Mouse (Mus musculus) cerebellum, postnatal 36 days (tissue): ENCODE results near the gene Bcl11b.

Source experiments
- DNase-seq, 2 experiments: peaks; one replicate each; pipeline ENCODE4 v3.0.0; 2021 to 2022; ENCODE audit warnings: mixed read lengths in 2 of 2

Bcl11b gene

DNA sequence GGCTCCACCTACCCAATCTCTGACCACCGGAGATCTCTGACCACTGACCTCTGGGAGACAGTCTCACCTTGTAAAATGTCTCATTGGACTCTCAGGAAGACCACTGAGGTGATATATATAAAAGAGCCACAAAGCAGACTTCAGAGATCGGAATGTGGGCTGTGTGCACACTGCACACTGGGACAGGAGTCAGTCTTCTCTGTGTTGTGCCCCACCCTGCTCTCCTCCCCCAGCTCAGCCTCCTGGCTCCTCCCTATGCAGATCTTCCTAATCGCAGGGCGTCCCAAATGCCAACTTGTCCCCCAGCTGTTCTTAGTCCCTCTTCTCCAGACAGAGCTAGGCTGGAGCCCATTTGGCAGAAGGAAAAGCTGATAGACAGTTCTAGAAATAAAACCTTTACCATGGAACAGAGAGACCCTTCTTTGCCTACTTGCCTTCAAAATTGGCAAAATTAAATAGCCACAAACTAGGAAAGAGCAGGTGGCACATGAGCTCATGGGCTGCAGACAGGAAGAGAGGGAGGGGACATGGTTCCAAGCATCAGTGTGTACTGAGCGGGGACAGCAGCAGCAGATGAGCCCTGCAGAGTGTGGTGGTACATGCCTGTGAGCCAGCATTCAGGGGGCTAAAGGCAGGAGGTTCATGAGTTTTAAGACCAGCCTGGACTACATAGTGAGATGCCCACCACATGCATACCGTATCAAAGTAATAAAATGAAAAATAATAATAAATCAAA is 118.9 kb downstream of the Bcl11b start:
- DNase-seq, result no peak

DNA sequence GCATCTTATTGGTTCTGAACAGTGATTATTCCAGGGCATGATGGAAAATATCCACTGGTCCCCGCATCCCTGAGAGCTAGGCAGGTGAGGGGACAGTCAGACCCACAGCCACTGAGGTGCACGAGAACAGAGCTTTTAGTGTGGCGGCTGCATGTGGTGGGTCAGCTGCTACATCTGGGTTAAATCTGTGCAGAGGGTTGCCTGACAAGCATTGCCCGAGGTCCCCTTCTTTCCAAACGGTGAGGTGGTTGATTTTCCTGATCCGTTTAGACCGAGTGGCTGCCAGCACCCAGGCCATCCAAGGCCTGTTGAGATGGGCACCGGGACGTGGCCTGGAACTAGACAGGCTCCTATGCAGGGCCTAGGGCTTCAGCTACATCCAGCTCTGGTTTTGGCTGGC is 121.7 kb downstream of the Bcl11b start:
- no peak for DNase-seq

DNA sequence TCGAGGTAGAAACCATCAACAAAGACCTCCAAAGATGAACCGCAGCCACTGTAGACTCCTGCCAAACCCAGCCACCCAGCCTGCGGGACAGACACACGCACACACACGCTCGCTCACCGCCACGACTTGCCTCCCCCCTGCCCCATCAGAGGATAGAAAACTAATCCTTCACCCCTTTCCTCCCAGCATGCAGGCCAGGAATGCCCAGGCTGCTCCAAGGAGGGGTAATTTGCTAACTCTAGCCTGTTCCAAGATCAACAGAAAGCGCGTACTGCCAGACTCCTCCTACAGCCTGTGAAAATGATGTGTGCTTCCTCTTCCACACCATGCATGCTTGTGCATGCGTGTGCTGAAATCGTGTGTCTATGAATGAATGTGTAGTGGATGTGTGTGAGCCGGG is 122.7 kb downstream of the Bcl11b start:
- DNase-seq, result no peak

DNA sequence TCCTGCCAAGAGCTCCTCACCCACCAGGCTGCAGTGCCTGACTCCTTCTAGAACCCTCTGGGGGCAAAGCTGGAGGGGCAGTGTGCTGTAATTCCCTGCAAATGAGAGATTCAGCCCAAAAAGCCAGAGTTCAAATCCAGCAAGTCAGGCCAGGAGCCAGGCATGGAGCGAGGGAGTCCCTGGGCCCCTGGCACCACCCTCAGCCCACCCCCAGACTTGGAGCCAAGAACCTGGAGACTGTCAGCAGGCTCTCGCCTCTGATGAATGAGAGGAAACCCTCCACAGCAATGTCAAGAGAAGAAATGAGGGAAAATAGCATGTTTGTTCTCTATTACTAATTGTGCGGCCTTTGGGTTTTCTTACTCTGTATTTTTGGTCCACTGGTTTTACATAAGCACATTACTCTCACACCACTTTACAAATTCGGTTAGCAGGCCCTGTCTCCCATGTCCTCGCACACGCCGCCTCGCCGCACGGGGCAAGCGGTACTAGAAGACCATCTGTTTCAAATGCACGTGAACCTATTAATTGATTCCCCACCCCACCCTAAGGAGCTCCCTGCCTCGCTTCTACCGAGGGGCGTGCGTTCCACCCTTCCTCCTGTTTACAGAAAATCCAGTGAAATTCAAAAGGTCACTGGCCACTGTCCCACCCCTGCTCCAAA is 124.2 kb downstream of the Bcl11b start:
- DNase-seq, result no peak

DNA sequence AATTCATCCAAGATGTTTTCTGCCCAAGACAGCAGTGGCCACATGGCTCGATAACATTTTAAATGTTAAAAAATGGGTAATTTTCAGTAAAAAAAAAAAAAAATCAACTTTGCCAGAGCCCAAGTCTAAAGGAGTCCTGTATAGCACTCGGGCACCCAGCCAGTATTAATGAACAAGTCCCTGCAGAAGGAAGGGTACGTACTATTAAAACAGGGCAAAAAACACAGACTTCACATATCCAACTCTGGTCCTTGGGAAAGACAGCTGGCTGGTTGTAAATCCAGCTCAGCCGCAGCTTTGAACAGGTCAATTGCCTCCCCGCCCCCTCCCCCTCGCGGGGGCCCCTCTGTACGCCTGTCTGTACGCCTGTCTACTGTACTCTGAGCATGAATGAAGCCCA is 127.2 kb downstream of the Bcl11b start:
- no peak for DNase-seq

DNA sequence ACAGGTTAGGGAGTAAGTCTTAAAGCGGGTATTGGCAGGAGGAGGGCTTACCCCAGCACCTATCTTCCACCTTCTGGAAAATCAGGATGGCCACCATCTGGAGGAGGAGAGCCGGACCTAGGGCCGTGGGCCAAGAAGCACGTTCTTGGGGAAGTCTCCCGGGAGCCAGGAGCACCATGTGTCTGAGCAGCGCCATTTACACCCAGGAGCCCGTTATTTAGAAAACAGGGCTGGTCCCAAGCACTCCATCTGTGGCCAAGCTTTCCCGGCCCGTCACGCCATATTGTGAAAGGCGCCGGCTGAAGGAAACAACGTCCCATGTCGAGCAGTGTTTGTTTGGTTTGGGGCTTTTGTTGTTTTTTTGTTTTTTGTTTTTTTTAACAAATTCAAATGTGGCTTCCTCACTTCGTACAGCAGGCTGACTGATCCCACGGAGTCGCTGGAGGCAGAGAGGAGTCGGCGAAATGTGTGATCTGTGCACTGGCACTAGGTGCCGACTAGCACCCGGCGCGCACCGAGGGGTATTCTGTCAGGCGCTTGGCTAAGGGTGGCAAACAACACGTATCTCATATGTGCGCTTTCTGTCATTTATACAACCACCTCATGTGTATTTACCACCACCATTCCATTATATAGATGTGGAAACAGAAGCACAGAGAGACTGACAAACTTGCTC is 128.8 kb downstream of the Bcl11b start:
- no peak for DNase-seq

DNA sequence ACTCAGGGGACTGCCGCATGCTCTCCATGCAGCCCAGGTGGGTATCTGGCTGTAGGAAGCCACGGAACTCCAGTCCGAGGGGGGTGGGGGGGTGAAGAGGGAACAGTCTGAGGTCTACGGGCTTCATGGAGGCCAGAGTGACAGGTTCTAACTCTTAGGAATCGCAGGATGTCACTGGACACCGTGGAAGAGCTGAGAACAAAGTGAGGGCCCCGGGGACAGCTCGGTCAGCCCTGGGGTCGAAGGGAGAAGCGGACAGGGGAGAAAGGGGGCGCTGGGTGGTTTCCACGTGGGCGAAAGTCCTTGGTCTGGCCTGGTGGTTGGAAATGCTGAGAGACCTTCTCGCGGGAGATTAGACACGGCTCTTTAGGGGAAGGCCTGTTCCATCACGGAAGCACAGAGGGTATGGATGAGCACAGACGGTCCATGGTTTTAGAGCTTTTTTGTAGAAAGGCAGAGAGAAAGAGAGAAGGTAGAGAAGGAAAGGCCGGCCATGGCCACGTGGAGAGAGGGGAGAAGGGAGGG is 133.8 kb downstream of the Bcl11b start:
- no peak for DNase-seq

DNA sequence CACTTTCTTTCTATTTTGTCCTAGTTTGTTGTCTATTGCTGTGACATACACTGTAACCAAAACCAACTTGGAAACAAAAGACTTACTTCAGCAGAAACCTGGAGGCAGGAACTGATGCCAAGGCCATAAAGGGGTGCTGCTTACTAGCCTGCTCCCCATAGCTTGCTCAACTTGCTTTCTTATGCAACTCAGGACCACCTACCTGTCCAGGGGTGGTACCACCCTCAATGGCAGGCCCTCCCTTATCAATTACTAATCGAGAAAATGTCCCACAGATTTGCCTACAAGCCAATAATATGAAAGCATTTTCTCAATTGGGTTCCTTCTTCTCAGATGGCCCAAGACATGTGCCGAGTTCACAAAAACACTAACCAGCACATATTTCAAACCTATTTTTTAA is 135.1 kb downstream of the Bcl11b start:
- no peak for DNase-seq
